Mouse (Mus musculus): ENCODE measurements at regions not wholly inside any gene's neighbourhood (a gene's known extent, or its start where the extent isn't known, plus 50 kb on each side); places are given as distances from the start of the nearest gene placed in this dataset.

GRCm38 (mm10) chr3:126535340-126535739 is 60.8 kb upstream of the Camk2d start:
- Histone ChIP-seq H3K9ac (replicated peaks; ENCODE audit: low read length) (no peak overlapping the region), H3K36me3 (replicated peaks; ENCODE audit: control insufficient read depth, insufficient read depth, low read depth, low read length) (no peaks in the 10 kb centered on the region), H3K9me3 (replicated peaks; ENCODE audit: control insufficient read depth, low read length) (no peaks in the 10 kb centered on the region), H3K27ac (replicated peaks; ENCODE audit: low read depth, low read length) (no peak overlapping the region), H3K4me2 (ENCODE audit: low read depth, low read length) (no peak overlapping the region), H3K4me3 (ENCODE audit: low read depth, low read length) (no peak overlapping the region), H3K27me3 (ENCODE audit: control insufficient read depth, insufficient read depth, low read length) (no peaks in the 10 kb centered on the region), H3K4me1 (ENCODE audit: control insufficient read depth, insufficient read depth, low read length) (no peaks in the 10 kb centered on the region)
- DNase-seq (ENCODE audit: low spot score), result no peak
- no peak for ATAC-seq (replicated peaks; ENCODE audit: insufficient number of reproducible peaks, low FRiP score, low TSS enrichment, low read depth)

GRCm38 (mm10) chr3:126538516-126538915 is 57.6 kb upstream of the Camk2d start:
- WGBS, result 85% methylated on average over 7 of the region's 7 CpGs
- Histone ChIP-seq H3K4me2 (ENCODE audit: low read depth, low read length) (no peak overlapping the region), H3K9ac (replicated peaks; ENCODE audit: low read length) (no peak overlapping the region), H3K4me3 (ENCODE audit: low read depth, low read length) (no peak overlapping the region), H3K9me3 (replicated peaks; ENCODE audit: control insufficient read depth, low read length) (no peaks in the 10 kb centered on the region), H3K27ac (replicated peaks; ENCODE audit: low read depth, low read length) (no peak overlapping the region), H3K27me3 (ENCODE audit: control insufficient read depth, insufficient read depth, low read length) (no peaks in the 10 kb centered on the region), H3K4me1 (ENCODE audit: control insufficient read depth, insufficient read depth, low read length) (no peaks in the 10 kb centered on the region), H3K36me3 (replicated peaks; ENCODE audit: control insufficient read depth, insufficient read depth, low read depth, low read length) (no peaks in the 10 kb centered on the region)
- no peak for ATAC-seq (replicated peaks; ENCODE audit: insufficient number of reproducible peaks, low FRiP score, low TSS enrichment, low read depth)
- DNase-seq (ENCODE audit: low spot score), result no peak

- WGBS, result 84% methylated on average over 4 of the region's 4 CpGs
- DNase-seq (ENCODE audit: low spot score), result no peak
- Histone ChIP-seq H3K27me3 (ENCODE audit: control insufficient read depth, insufficient read depth, low read length) (no peaks in the 10 kb centered on the region), H3K4me2 (ENCODE audit: low read depth, low read length) (no peak overlapping the region), H3K27ac (replicated peaks; ENCODE audit: low read depth, low read length) (no peak overlapping the region), H3K9ac (replicated peaks; ENCODE audit: low read length) (no peak overlapping the region), H3K4me1 (ENCODE audit: control insufficient read depth, insufficient read depth, low read length) (no peaks in the 10 kb centered on the region), H3K36me3 (replicated peaks; ENCODE audit: control insufficient read depth, insufficient read depth, low read depth, low read length) (no peaks in the 10 kb centered on the region), H3K9me3 (replicated peaks; ENCODE audit: control insufficient read depth, low read length) (no peaks in the 10 kb centered on the region), H3K4me3 (ENCODE audit: low read depth, low read length) (no peak overlapping the region)
- ATAC-seq (replicated peaks; ENCODE audit: insufficient number of reproducible peaks, low FRiP score, low TSS enrichment, low read depth), result no peak
Measured at GRCm38 (mm10) chr3:126541105-126541504, 55.0 kb upstream of the Camk2d start.

Measured in embryonic facial prominence, embryonic 11.5 days (tissue).